Mouse (Mus musculus) c-Kit-negative CD71-positive TER-119-positive erythroid progenitor cells, embryonic 14.5 days (primary cell): ENCODE measurements around the gene Gnb1l.

Experiments
- DNase-seq: peaks from one replicate; pipeline ENCODE4 v3.0.0-alpha.2; 2013; ENCODE audit warnings: low read depth, low spot score

Gene Gnb1l

DNA sequence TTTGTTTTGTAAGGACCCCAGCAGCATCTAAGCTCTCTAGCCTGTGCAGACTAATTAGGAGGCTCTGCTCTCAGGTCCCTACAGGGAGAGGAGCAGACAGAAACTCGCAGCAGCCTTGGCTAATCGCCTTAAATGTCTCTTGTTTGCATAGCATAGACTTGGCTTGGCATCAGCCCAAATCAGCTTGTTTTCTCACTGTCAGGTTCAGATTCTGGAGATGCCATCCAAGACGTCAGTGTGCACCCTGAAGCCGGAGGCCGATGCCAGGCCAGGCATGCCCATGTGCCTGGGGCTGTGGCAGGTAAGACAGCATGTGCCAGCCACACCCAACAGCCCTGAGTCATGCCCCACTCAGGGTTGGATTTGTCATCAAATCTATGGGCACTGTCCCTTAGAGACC lies 49.4 kb downstream of the Gnb1l start:
- DNase-seq = no peak

DNA sequence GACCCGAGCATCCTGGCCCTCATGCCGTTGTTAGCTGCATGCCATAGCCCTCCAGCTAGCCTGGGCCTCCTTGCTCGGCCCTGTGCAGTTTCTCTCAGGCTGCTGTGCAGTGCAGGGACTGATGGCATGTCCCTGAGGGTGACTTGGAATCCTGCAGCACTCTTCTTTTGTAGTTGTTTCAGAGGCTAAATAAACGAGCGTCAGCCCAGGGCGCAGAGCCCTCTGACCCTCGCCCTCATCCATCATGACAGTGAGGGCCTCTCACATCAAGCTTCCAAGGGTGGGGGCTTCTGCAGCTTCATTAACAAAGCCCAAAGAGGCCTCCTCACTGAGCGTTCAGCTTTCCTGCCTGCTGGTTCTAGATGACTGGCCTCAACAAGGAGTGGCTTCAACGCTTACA lies 53.1 kb downstream of the Gnb1l start:
- no peak for DNase-seq

DNA sequence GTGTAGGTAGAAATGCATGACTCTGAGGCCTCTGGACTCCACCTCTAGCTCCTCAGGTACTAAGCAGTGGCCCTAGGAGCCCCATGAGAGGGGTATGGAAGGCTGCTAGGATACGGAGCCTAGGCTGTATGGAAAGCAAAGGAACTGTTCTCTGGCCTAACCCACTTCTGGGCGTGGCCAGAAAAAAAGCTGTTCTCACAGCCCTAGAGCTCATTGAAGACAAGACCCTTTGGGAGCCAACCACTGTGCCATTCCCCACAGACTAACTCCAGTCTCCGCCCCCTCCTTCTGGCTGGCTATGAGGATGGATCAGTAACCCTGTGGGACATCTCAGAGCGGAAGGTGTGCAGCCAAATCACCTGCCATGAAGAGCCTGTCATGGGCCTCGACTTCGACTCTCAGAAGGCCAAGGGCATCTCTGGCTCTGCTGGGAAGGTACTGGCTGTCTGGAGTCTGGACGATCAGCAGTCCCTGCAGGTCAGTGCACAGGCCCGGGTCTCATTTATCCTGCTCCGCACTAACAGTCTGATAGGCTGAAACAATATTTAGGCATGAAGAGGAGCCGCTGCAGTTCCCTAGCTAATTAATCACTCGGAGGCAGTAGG lies 53.7 kb downstream of the Gnb1l start:
- DNase-seq = no peak

- DNase-seq = no peak
These were observed 56.2 kb downstream of the Gnb1l start for GRCm38 (mm10) chr16:18554721-18555120.

DNA sequence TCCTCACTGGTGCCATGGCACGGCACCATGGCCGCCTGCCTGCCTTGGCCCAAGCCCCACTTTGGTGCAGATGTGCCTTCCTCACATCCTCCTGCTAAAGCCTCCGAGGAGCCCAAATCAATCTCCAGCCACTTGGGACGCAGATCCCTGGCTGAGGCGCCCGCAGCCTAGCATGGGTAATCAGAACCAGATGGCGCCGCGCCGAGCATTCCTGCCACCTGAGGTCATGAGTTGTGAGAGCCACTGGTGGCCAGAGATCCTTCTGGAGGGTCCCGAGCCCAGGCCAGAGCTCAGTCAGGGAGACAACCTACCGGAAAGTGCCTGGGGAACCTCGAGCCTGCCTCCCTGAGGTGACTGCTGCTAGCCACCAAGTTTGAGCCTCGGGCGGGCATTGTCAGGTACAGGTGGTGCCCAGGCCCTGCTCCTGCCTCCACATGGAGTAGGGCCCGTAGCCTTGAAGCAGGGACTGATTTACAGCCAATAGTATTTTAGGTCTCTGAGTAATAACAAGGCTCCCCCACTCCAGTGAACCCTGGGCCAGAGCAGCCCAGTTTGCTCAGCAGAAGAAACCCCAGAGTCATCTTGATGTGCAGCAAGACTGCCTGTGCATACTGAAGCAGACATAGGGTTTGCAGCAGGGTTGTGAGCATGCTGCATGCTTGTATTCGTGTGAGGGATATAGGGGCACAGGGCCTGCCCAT lies 56.9 kb downstream of the Gnb1l start:
- DNase-seq = no peak

- DNase-seq = no peak
These were observed 57.9 kb downstream of the Gnb1l start for GRCm38 (mm10) chr16:18556461-18556860.

- DNase-seq = no peak
These were observed 66.0 kb downstream of the Gnb1l start for GRCm38 (mm10) chr16:18564472-18564871.

DNA sequence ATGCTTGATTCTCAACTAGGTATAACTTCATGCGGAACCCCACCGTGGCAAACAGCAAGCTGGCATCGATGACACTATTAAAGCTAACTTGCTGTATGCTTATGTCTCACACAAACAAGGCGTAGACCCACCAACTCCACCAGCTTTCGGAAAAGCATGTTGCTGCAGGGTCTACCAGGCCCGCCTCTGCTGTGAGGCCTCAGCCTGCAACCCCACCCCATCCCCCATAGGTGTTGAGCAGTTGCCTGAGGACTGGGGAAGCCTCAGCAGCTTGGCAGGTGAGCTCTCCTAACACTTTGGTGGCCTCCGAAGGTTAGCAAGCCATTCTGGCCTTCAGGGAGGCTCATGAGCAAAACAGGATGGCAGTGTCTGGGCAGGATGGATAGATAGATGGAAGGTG lies 70.1 kb downstream of the Gnb1l start:
- no peak for DNase-seq

GRCm38 (mm10) chr16:18574196-18574595 lies 75.7 kb downstream of the Gnb1l start:
- DNase-seq = no peak

- no peak for DNase-seq
These were observed 78.6 kb downstream of the Gnb1l start for GRCm38 (mm10) chr16:18577071-18577470.

GRCm38 (mm10) chr16:18577599-18578160 lies 79.2 kb downstream of the Gnb1l start:
- DNase-seq = no peak

DNA sequence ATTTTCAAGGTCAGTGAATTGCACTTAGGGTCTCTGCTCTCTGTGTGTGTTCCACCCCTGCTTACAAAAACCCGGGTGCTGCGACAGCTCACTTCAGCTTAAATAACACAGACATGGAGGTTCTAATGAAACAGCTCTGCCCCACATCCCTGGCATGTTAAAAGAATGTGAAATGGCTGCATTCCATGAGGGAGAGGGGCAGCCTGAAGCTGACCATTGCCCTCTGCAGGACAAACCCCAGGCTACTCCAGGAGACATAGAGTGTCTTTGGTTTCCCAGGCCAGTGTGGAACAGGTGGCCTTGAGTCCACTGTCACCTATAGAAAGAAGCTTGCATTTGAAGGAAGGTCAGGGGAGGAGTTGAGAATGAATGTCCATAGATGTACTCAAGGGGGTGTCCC lies 81.9 kb downstream of the Gnb1l start:
- DNase-seq = no peak

DNA sequence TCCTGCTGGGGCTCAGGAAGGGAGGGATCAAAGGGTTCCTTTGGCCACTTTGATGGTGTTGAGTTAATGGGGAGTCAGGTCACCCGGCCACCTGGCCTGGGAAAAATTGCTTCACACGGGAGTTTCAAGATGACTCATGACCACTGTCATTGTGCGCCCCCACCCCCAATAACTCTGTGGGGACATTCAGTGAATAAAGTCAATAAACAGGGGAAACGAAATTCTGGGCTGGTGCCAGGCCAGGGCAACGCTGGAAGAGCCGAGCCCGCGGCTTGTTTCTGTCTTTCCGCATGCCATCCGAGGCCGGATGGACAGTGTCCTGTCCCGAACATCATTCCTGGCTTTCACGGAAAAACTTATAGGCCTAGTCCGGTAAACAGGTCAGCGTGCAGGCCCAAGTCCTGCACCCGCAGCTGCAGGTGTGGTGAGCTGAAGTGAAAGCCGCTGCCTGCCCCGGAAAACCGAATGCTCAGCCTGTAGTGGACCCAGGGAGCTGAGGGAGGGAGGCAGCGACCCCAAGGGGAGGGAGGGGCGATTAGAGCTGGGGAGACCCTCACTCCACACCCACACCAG lies 82.6 kb downstream of the Gnb1l start:
- DNase-seq = no peak

DNA sequence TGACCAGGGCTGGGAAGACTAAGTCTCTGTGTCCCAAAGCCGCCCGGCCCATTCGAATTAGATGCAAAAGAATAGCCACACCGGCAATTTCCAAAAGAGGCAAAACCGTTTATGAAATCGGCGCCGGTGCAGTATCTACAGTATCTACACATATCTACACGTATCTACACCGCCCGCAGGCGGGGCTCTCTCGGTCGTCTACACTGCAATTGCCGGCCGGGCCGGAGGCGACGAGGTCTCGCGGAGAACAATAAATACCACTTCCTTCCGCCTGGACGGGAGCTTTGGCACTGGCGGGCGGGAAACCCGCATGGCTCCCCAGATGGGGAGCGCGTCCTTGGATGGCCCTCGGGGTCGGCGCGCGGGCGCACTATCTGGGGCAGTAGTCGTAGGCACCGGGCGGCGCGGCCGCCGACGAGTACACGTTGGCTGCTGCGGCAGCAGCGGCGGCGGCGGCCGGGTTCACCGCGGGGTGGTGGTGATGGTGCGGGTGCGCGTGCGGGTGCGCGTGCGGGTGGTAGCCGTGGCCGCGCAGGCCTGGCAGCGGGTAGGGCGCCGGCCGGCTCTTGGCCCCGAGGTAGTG lies 83.2 kb downstream of the Gnb1l start:
- DNase-seq = no peak

- DNase-seq = no peak
These were observed 84.1 kb downstream of the Gnb1l start for GRCm38 (mm10) chr16:18582426-18583148.

- no peak for DNase-seq
These were observed 84.7 kb downstream of the Gnb1l start for GRCm38 (mm10) chr16:18583169-18583568.

- no peak for DNase-seq
These were observed 85.3 kb downstream of the Gnb1l start for GRCm38 (mm10) chr16:18583673-18584357.

DNA sequence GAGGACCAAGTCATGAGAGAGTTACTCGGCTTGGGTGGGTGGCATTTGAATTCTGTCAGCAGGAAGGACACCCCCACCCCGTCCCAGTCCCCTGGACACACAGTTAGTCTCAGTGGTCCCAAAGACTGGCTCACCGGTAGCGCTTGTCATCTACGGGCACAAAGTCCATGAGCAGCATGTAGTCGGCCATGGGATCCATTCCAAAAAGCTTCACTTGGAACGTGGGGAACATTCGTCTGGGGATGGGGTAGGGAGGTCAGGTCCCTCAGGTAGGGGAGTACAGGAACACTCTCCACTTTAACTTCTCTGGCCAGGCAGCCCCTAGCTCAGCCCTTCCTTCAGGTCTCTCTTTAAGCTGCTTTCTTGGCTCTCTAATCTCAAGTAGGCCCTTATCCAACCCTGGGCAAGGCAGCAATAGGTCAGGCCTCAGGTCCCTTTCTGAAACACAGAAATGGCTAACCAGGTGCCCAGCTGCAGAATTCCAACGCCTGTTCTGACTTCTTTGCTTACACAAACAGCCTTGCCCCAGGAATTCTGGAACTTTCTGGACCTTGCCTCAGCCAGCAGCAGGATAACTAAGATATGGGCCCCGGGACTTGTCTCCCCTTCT lies 86.5 kb downstream of the Gnb1l start:
- DNase-seq = no peak

GRCm38 (mm10) chr16:18585676-18586075 lies 87.2 kb downstream of the Gnb1l start:
- no peak for DNase-seq

DNA sequence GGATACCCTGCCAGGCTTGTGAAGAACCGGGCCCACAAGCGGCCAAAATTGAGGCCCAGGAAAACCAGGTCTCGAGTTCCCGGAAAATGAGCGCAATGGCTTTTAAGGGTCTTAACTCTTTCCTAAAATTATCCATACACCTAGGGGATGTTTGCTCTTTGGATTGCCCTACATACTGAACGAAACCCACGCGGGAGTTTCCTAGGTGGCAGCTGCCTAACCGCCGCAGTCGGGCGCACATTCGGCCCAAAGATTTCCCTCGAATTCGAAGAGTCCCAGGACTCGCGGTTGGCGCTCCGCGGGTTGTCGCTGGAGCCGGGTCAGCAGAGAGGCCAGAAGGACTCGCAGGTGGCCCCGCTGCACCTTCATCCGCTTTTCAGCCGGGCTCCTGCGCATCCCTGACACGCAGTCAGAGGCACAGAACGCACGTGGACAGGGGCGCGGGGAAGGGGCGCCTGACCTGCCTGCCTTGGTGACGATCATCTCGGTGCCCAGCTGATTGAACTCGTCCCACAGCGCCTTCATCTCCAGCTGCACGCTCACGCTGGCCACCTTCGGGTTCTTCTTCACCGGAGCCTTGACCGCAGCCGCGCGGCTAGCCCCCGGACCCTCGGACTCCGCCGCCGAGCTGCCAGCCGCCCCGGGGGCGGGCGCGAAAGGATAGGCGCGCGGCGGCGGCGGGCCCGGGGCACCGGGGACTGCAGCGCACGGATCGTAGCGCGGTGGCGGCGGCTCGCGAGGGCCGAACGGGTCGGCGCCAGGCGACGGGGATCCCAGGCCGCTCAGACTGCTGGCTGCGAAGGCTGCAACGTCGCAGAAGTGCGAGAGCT lies 87.8 kb downstream of the Gnb1l start:
- no peak for DNase-seq
